Mouse (Mus musculus): ENCODE results near the gene Rnf224.

DNA sequence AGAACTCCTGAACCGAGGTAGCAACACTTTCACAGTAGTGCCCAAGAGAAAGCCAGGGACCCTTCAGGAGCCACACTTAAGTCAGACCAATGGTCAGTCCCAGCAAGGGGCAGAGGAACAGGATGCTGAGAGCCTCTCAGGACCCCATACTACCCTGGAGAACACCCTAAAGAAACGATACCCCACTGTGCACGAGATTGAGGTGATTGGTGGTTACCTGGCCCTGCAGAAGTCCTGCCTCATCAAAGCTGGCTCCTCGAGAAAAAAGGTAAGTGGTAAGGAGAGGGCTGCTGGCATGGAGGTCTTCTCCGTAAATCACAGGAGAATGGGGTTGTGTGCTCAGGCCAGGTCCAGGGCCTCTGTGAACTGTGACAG lies 27.7 kb upstream of the Rnf224 start:
- no peak for TF ChIP-seq CTCF (IDR thresholded peaks at IDR 0.05; ENCODE audit: control insufficient read depth, insufficient read depth, insufficient read length)
- no peak for TF ChIP-seq USF1 (IDR thresholded peaks at IDR 0.05; ENCODE audit: low read depth)
- TF ChIP-seq MAX (IDR thresholded peaks at IDR 0.05): no peak
- TF ChIP-seq CEBPB (IDR thresholded peaks at IDR 0.05; ENCODE audit: low read depth): no peak
- no peak for TF ChIP-seq MYOD1 (IDR thresholded peaks at IDR 0.05; ENCODE audit: control insufficient read depth, insufficient read length, low read depth)
- no peak for TF ChIP-seq MYOG (IDR thresholded peaks at IDR 0.05; ENCODE audit: control insufficient read depth, extremely low read depth, insufficient read length)
- TF ChIP-seq FOSL1 (IDR thresholded peaks at IDR 0.05; ENCODE audit: insufficient read depth, low read length, poor library complexity, severe bottlenecking): no peak

All from C2C12 (cell line).